Mouse (Mus musculus) hematopoietic stem cell, adult 5-6 weeks (primary cell): Measurements from ENCODE around the gene Pter. TPM values are rescaled to one million over a fixed set of nuclear protein-coding genes. Genes with fewer than 3 reads are reported as not detected.

Source experiments
- total RNA-seq: library from RNA; stranded (forward); fragments of 172-1452, 232-1000 nt; gene quantifications from 2 replicates; pipeline ENCODE4 v1.2.3, GENCODE M21; 2017

Gene Pter
- total RNA-seq, 1 experiment from 2014 or later: 24.6 TPM

Other genes starting within 250 kb of the Pter start
- gene C1ql3, start 87.8 kb downstream of the Pter start, total RNA-seq: 0.05 TPM in 1 of 2 replicates, not detected in the other